Mouse (Mus musculus) kidney, adult 2 months (tissue): ENCODE measurements around the gene Tln2.

Experiments
- CTCF ChIP-seq: fragments of 200-500 bp; conservative IDR thresholded peaks from 2 replicates; pipeline ENCODE4 v1.5.1; 2011; ENCODE audit warnings: low read depth, mild to moderate bottlenecking, control low read depth, low read length, moderate library complexity, mixed read lengths; ENCODE audit not compliant: insufficient read depth, insufficient read length
- POLR2A ChIP-seq: fragments of 200-500 bp; IDR thresholded peaks from one replicate; pipeline ENCODE4 v1.6.1; 2011; ENCODE audit warnings: low read depth, low read length, control low read depth

GRCm38 (mm10) chr9:67368078-67368477 lies 191.4 kb downstream of the Tln2 start:
- no peak for TF ChIP-seq CTCF
- no peak for TF ChIP-seq POLR2A
